Mouse (Mus musculus) small intestine, adult 2 months (tissue): Measurements from ENCODE around the gene Gm43517.

ENCODE experiments used
- CTCF ChIP-seq: fragments of 200-500 bp; IDR thresholded peaks from 2 replicates; pipeline ENCODE4 v1.5.1; 2012; ENCODE audit warnings: low read depth, mild to moderate bottlenecking, control low read depth, inconsistent platforms, low read length, moderate library complexity, mixed read lengths; ENCODE audit not compliant: insufficient replicate concordance, insufficient read length; ENCODE audit errors: extremely low read depth
- POLR2A ChIP-seq: fragments of 200-500 bp; IDR thresholded peaks from 2 replicates; pipeline ENCODE4 v1.6.1; 2012; ENCODE audit warnings: low read depth, mild to moderate bottlenecking, control low read depth, inconsistent platforms, low read length, moderate library complexity

DNA sequence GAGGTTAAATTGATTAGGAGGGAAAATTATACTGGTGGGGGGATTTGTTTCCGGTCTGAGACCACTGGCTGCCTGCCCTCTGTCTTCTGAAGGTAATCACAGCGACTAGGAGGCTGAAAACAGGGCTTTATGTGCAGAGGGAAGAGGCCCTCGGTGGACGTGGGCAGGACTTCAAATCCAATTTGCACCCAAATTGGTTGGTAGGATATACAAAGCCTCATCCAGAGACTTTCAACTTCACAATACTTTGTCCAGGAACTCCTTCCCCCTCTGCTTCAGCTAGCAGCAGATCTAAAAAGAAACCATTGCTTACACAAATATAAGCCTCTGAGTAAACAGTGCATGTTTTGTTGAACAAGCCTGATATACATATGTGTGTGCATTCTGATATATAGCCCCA, 4.5 kb upstream of the Gm43517 start:
- no peak for TF ChIP-seq POLR2A
- TF ChIP-seq CTCF = no peak
